Mouse (Mus musculus) heart, postnatal 14 days (tissue): Measurements from ENCODE around the gene Atg7. TPM values are rescaled to one million over a fixed set of nuclear protein-coding genes. Genes with fewer than 3 reads are reported as not detected.

Source experiments
- DNase-seq, 2 experiments: peaks; one replicate each; pipeline ENCODE4 v3.0.0; 2021 to 2022
- intact Hi-C: fragments of 180-260 bp; cut with DNase I; formaldehyde crosslinking; loops from one replicate; pipeline ENCODE4 v1.15.1; 2025
- total RNA-seq, 2 experiments: library from RNA; stranded (reverse); gene quantifications; 2 replicates each; pipeline ENCODE4 v1.2.3; 2021

The Atg7 gene
- total RNA-seq, 2 experiments from 2014 or later, result 12.5 to 16.0 TPM

GRCm38 (mm10) chr6:114682092-114682711 is 39.3 kb downstream of the Atg7 start:
- intact Hi-C loops, result no loop called here

GRCm38 (mm10) chr6:114683741-114684140 is 40.8 kb downstream of the Atg7 start:
- DNase-seq, result no peak
- intact Hi-C loops, result no loop called here

More at GRCm38 (mm10) chr6:114682092-114682711, 39.3 kb downstream of the Atg7 start:
- DNase-seq, result no peak

GRCm38 (mm10) chr6:114684407-114684806 is 41.5 kb downstream of the Atg7 start:
- DNase-seq, result no peak
- intact Hi-C loops, result no loop called here

GRCm38 (mm10) chr6:114685412-114685811 is 42.5 kb downstream of the Atg7 start:
- no peak for DNase-seq
- intact Hi-C loops, result no loop called here

- intact Hi-C loops, result no loop called here
These were observed 44.1 kb downstream of the Atg7 start for GRCm38 (mm10) chr6:114687035-114687434.

GRCm38 (mm10) chr6:114690661-114691060 is 47.8 kb downstream of the Atg7 start:
- intact Hi-C loops, result no loop called here
- DNase-seq, result peak; percentile 8 to 24

More at GRCm38 (mm10) chr6:114687035-114687434, 44.1 kb downstream of the Atg7 start:
- DNase-seq, result no peak

GRCm38 (mm10) chr6:114691530-114691929 is 48.6 kb downstream of the Atg7 start:
- intact Hi-C loops, result no loop called here
- DNase-seq, result no peak

GRCm38 (mm10) chr6:114692691-114693090 is 49.8 kb downstream of the Atg7 start:
- DNase-seq, result no peak
- intact Hi-C loops, result no loop called here

GRCm38 (mm10) chr6:114697646-114698490 is 55.0 kb downstream of the Atg7 start:
- DNase-seq, result peak; percentile 76 to 85
- intact Hi-C loops, result loop anchor here (2.0 to 5.0 kb wide), 4 partner anchors 235 to 606 kb away; no protein-coding TSS in a partner anchor

GRCm38 (mm10) chr6:114698578-114698977 is 55.7 kb downstream of the Atg7 start:
- intact Hi-C loops, result loop anchor here (2.0 to 5.0 kb wide), 4 partner anchors 236 to 606 kb away; no protein-coding TSS in a partner anchor
- no peak for DNase-seq

- DNase-seq, result no peak
- intact Hi-C loops, result no loop called here
These were observed 57.8 kb downstream of the Atg7 start for GRCm38 (mm10) chr6:114700704-114701103.

- intact Hi-C loops, result no loop called here
- DNase-seq, result no peak
These were observed 64.1 kb downstream of the Atg7 start for GRCm38 (mm10) chr6:114707032-114707431.

- DNase-seq, result no peak
- intact Hi-C loops, result no loop called here
These were observed 69.5 kb downstream of the Atg7 start for GRCm38 (mm10) chr6:114712242-114713050.

GRCm38 (mm10) chr6:114713538-114713937 is 70.6 kb downstream of the Atg7 start:
- DNase-seq, result peak; percentile 7 to 40
- intact Hi-C loops, result no loop called here

- intact Hi-C loops, result no loop called here
These were observed 71.8 kb downstream of the Atg7 start for GRCm38 (mm10) chr6:114714654-114715053.

GRCm38 (mm10) chr6:114715289-114716030 is 72.6 kb downstream of the Atg7 start:
- intact Hi-C loops, result no loop called here
- peak in 1 of 2 experiments; percentile 9 for DNase-seq

More at GRCm38 (mm10) chr6:114714654-114715053, 71.8 kb downstream of the Atg7 start:
- DNase-seq, result no peak

- no peak for DNase-seq
- intact Hi-C loops, result no loop called here
These were observed 76.2 kb downstream of the Atg7 start for GRCm38 (mm10) chr6:114719100-114719499.

GRCm38 (mm10) chr6:114719665-114720064 is 76.8 kb downstream of the Atg7 start:
- intact Hi-C loops, result loop anchor here (5.0 kb wide), 2 partner anchors 158 to 308 kb away; no protein-coding TSS in a partner anchor

GRCm38 (mm10) chr6:114722046-114722445 is 79.1 kb downstream of the Atg7 start:
- intact Hi-C loops, result loop anchor here (5.0 kb wide), 2 partner anchors 155 to 305 kb away; no protein-coding TSS in a partner anchor
- DNase-seq, result no peak

More at GRCm38 (mm10) chr6:114719665-114720064, 76.8 kb downstream of the Atg7 start:
- no peak for DNase-seq

- intact Hi-C loops, result loop anchor here (1.0 to 5.0 kb wide), 4 partner anchors 153 to 303 kb away; no protein-coding TSS in a partner anchor
- peak; percentile 42 to 67 for DNase-seq
These were observed 81.0 kb downstream of the Atg7 start for GRCm38 (mm10) chr6:114723925-114724324.
